Mouse (Mus musculus) layer of hippocampus, postnatal 14 days (tissue): Measurements from ENCODE around the gene Gpalpp1. TPM values are rescaled to one million over a fixed set of nuclear protein-coding genes. Genes with fewer than 3 reads are reported as not detected.

Source experiments
- total RNA-seq, 2 experiments: library from RNA; stranded (reverse); gene quantifications; 2 replicates each; pipeline ENCODE4 v1.2.3; 2021

Gpalpp1 gene
- total RNA-seq, 2 experiments from 2014 or later, result 20.9 to 22.4 TPM

Other genes starting within 250 kb of the Gpalpp1 start
- 10 to 100 TPM; 39.6 to 40.3 TPM for gene Kctd4, start 155.8 kb downstream of the Gpalpp1 start, total RNA-seq
- 10 to 100 TPM; 21.1 to 22.5 TPM for gene Gtf2f2, start 99.9 kb downstream of the Gpalpp1 start, total RNA-seq
- gene Nufip1, start 131 bp upstream of the Gpalpp1 start, total RNA-seq, result 1 to 10 TPM; 7.8 to 8.1 TPM